Mouse (Mus musculus): ENCODE data around the gene Aebp2. TPM values are rescaled to one million over a fixed set of nuclear protein-coding genes. Genes with fewer than 3 reads are reported as not detected.
"Not testable (repeated sequence)": the region's sequence is repeated elsewhere in the genome, so short reads cannot be mapped to it uniquely, and the experiment has no call there.

Gene Aebp2
- polyA plus RNA-seq, 1 experiment from 2014 or later: 11.3 TPM

DNA sequence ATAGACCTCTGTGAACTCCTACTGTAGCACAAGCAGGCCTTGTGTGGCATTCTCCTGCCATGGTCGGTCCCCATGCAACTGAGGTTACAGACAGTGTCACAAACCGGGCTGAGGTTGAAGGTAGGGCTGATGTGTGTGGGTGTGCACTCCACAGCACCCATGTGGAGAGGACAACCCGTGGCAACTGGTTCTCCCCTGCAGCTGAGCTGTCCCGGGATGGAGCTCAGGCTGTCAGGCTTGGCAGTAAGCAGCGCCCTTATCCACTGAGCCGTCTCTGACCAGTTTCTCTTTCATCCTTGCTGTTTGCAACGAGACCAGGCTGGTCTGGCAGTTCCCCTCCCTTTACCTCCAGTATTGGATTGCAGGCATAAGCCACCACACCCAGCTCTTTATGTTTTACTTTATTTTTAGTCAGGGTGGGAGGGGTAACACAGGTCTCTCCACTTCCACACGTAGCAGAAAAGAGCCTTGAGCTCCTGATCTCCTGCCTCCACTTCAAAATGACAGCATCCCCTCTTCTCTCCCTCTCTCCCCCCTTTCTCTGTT lies 35.7 kb upstream of the Aebp2 start:
- Histone ChIP-seq H3K36me3 (ENCODE audit: control insufficient read depth, insufficient read depth, low read length) (peaks cover 82% of the 10 kb centered on the region), H3K27me3 (ENCODE audit: control insufficient read depth, insufficient read depth, low read length) (no peaks in the 10 kb centered on the region), H3K9me3 (ENCODE audit: control insufficient read depth, low read length) (no peaks in the 10 kb centered on the region), H3K9ac (ENCODE audit: low read length) (no peak overlapping the region), H3K4me3 (ENCODE audit: control insufficient read depth in 1 of 2, insufficient read depth in 1 of 2, low read depth in 1 of 2, low read length in 2 of 2) (no peak overlapping the region), H3K4me2 (ENCODE audit: low read length) (no peak overlapping the region), H3K4me1 (ENCODE audit: control insufficient read depth in 2 of 2, insufficient read depth in 2 of 2, low read length in 2 of 2) (no peaks in the 10 kb centered on the region), H3K27ac (replicated peaks in 1 of 2; ENCODE audit: control insufficient read depth in 1 of 2, insufficient read depth in 1 of 2, low read depth in 2 of 2, low read length in 2 of 2) (no peak overlapping the region)
- no peak for ATAC-seq (ENCODE audit: insufficient number of reproducible peaks, insufficient read depth, low FRiP score, low read depth)
- 57% methylated on average over 8 of the region's 8 CpGs for WGBS

DNA sequence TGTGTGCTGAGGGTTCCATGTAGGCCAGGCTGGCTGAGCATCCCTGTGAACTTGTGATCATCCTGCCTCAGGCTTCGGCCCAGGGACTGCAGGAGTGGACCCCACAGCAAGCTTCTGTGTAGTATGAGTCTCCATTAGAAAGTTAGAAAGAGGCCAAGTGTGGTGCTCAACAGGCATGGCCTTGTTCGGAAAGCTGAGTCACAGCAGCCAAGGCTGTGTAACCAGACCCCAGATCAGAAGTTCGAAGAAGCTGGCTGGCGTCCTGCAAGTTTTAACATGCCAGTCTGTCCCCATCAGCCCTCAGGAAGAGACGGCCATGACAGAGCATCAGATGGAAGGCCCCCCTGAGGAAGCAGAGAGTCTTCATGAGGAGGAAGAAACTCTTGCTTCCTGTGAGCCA lies 31.1 kb upstream of the Aebp2 start:
- H3K9me3 ChIP-seq (ENCODE audit: control insufficient read depth, low read length): no peaks in the 10 kb centered on the region
- H3K4me1 ChIP-seq (ENCODE audit: control insufficient read depth in 2 of 2, insufficient read depth in 2 of 2, low read length in 2 of 2): no peaks in the 10 kb centered on the region
- H3K36me3 ChIP-seq (ENCODE audit: control insufficient read depth, insufficient read depth, low read length): peaks cover 91% of the 10 kb centered on the region
- no peak overlapping the region for H3K27ac ChIP-seq (replicated peaks in 1 of 2; ENCODE audit: control insufficient read depth in 1 of 2, insufficient read depth in 1 of 2, low read depth in 2 of 2, low read length in 2 of 2)
- no peak overlapping the region for H3K9ac ChIP-seq (ENCODE audit: low read length)
- ATAC-seq (ENCODE audit: insufficient number of reproducible peaks, insufficient read depth, low FRiP score, low read depth): no peak
- H3K4me2 ChIP-seq (ENCODE audit: low read length): no peak overlapping the region
- H3K27me3 ChIP-seq (ENCODE audit: control insufficient read depth, insufficient read depth, low read length): no peaks in the 10 kb centered on the region
- no peak overlapping the region for H3K4me3 ChIP-seq (ENCODE audit: control insufficient read depth in 1 of 2, insufficient read depth in 1 of 2, low read depth in 1 of 2, low read length in 2 of 2)
- 81% methylated on average over 5 of the region's 5 CpGs for WGBS

DNA sequence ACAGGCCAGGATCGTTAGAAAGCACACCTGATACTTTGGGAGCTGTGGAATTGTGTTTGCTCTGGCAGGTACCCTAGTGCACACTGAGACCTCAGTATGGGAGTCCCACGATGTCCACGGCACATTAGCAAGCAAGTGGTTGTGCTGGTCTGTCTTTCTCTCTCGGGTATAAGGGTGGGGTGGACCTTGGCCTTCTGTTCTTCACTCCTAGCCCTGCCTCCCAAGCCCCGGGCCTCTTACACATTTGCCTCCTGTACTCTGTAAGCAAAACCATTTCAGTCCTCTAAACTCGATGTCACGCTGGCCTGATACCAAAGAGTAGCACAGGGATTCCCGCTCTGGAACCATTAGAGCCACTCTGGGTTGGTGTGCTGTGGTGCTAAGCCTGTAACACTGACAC lies 29.8 kb upstream of the Aebp2 start:
- 91% methylated on average over 8 of the region's 8 CpGs for WGBS
- H3K27ac ChIP-seq (replicated peaks in 1 of 2; ENCODE audit: control insufficient read depth in 1 of 2, insufficient read depth in 1 of 2, low read depth in 2 of 2, low read length in 2 of 2): no peak overlapping the region
- no peaks in the 10 kb centered on the region for H3K27me3 ChIP-seq (ENCODE audit: control insufficient read depth, insufficient read depth, low read length)
- no peak for ATAC-seq (ENCODE audit: insufficient number of reproducible peaks, insufficient read depth, low FRiP score, low read depth)
- no peak overlapping the region for H3K4me3 ChIP-seq (ENCODE audit: control insufficient read depth in 1 of 2, insufficient read depth in 1 of 2, low read depth in 1 of 2, low read length in 2 of 2)
- H3K4me1 ChIP-seq (ENCODE audit: control insufficient read depth in 2 of 2, insufficient read depth in 2 of 2, low read length in 2 of 2): no peaks in the 10 kb centered on the region
- H3K36me3 ChIP-seq (ENCODE audit: control insufficient read depth, insufficient read depth, low read length): peaks cover 89% of the 10 kb centered on the region
- no peaks in the 10 kb centered on the region for H3K9me3 ChIP-seq (ENCODE audit: control insufficient read depth, low read length)
- no peak overlapping the region for H3K9ac ChIP-seq (ENCODE audit: low read length)
- no peak overlapping the region for H3K4me2 ChIP-seq (ENCODE audit: low read length)

DNA sequence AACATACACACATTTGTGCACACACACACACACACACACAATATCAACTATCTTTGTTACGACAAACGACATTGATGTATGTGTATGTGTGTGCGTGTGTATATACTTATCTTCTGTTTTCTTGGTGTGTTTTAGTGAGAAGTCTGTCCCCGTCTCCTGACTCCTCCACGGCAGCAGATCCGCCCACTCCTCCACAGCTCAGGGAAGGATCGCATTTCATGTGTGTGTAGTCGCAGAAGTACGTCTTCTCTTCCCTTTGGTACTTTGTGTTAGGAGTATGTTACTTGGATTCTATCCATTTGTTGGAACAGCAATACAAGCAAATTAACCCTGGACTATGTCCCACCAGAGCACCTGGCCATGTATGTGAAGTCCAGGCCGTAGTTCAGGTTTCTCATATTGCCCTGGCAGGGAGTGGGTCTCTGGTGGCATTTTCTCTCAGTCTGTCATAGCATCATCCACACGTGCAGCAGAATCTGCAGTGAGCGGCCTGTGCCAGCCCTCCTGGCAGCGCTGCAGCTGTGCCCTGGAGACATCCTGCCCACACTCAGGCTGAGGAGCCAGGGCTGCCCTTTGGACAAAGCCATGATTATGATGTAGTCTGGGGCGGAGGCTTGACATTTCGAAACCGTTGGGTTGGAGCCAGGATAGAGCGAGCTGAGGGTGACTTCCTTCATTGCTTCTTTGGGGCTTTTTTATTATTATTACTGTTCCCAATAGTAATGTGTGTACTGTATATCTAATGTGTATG lies 28.9 kb upstream of the Aebp2 start:
- no peaks in the 10 kb centered on the region for H3K4me1 ChIP-seq (ENCODE audit: control insufficient read depth in 2 of 2, insufficient read depth in 2 of 2, low read length in 2 of 2)
- no peak overlapping the region for H3K4me2 ChIP-seq (ENCODE audit: low read length)
- no peak for ATAC-seq (ENCODE audit: insufficient number of reproducible peaks, insufficient read depth, low FRiP score, low read depth)
- H3K9ac ChIP-seq (ENCODE audit: low read length): no peak overlapping the region
- H3K36me3 ChIP-seq (ENCODE audit: control insufficient read depth, insufficient read depth, low read length): peaks cover 83% of the 10 kb centered on the region
- H3K4me3 ChIP-seq (ENCODE audit: control insufficient read depth in 1 of 2, insufficient read depth in 1 of 2, low read depth in 1 of 2, low read length in 2 of 2): no peak overlapping the region
- 82% methylated on average over 17 of the region's 17 CpGs for WGBS
- H3K9me3 ChIP-seq (ENCODE audit: control insufficient read depth, low read length): no peaks in the 10 kb centered on the region
- H3K27me3 ChIP-seq (ENCODE audit: control insufficient read depth, insufficient read depth, low read length): no peaks in the 10 kb centered on the region
- no peak overlapping the region for H3K27ac ChIP-seq (replicated peaks in 1 of 2; ENCODE audit: control insufficient read depth in 1 of 2, insufficient read depth in 1 of 2, low read depth in 2 of 2, low read length in 2 of 2)

DNA sequence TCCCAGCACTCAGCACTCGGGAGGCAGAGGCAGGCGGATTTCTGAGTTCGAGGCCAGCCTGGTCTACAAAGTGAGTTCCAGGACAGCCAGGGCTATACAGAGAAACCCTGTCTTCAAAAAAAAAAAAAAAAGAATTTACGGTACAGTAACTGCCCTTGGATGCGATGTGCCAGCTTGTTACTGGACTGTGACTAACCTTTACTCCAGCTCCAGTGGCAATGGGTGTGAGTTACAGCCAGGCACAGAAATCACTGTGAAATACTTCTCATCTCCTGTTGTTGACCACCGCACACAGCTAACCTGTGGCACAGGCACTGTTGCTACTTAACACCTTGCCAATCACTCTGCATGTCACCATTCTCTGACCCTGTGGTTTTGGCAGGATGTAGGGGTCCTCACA lies 26.9 kb upstream of the Aebp2 start:
- H3K36me3 ChIP-seq (ENCODE audit: control insufficient read depth, insufficient read depth, low read length): peaks cover 66% of the 10 kb centered on the region
- not testable (repeated sequence) for H3K9ac ChIP-seq (ENCODE audit: low read length); H3K4me3 ChIP-seq (ENCODE audit: control insufficient read depth in 1 of 2, insufficient read depth in 1 of 2, low read depth in 1 of 2, low read length in 2 of 2); H3K9me3 ChIP-seq (ENCODE audit: control insufficient read depth, low read length); H3K4me1 ChIP-seq (ENCODE audit: control insufficient read depth in 2 of 2, insufficient read depth in 2 of 2, low read length in 2 of 2); H3K27me3 ChIP-seq (ENCODE audit: control insufficient read depth, insufficient read depth, low read length); ATAC-seq (ENCODE audit: insufficient number of reproducible peaks, insufficient read depth, low FRiP score, low read depth); H3K4me2 ChIP-seq (ENCODE audit: low read length); H3K27ac ChIP-seq (replicated peaks in 1 of 2; ENCODE audit: control insufficient read depth in 1 of 2, insufficient read depth in 1 of 2, low read depth in 2 of 2, low read length in 2 of 2)
- WGBS: 91% methylated on average over 6 of the region's 6 CpGs

DNA sequence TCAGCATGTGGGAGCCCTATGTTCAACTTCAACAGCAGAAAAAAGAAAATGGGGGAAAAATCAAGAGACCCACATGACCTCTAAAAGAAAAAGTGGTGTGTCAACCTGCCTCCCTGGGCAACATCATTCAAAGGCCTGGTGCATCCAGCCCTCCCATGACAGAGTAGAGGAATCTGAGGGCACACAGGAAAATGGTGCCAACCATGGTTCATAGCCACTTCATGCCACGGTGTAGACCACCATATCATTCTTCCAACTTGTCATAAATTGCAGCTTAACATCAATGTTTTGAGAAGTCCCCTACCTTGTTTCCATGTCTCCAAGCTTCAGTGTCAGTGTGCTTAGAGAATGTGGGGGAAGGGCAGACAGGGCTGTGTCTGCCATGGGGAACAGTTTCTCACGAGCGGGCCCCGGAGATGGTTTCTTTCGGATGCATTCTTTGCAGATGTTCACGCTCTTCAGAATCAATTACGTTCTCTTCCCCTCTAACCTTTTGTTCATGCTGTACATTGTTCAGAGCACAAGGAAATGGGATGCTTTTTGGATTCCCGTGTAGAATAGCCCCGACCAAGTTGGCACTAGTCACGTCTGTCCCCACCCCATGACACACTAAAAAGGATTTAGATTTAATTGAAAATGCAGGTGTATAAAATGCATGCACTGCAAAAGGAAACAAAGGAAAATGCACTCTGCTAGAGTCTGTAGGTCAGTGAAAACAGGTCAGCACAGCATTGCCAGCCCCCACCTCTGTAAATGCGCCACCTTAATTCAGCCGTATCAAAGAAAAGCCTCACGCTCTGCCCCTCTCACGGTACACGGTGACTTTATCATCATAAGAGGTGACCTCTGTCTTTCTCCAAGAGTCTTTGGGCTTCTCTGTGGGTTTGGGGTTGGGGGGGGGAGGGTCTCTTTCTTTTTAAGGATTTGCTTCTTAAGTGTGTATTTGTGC lies 24.8 kb upstream of the Aebp2 start:
- no peaks in the 10 kb centered on the region for H3K4me1 ChIP-seq (ENCODE audit: control insufficient read depth in 2 of 2, insufficient read depth in 2 of 2, low read length in 2 of 2)
- H3K9ac ChIP-seq (ENCODE audit: low read length): no peak overlapping the region
- no peaks in the 10 kb centered on the region for H3K9me3 ChIP-seq (ENCODE audit: control insufficient read depth, low read length)
- no peak overlapping the region for H3K27ac ChIP-seq (replicated peaks in 1 of 2; ENCODE audit: control insufficient read depth in 1 of 2, insufficient read depth in 1 of 2, low read depth in 2 of 2, low read length in 2 of 2)
- 91% methylated on average over 15 of the region's 15 CpGs for WGBS
- H3K4me2 ChIP-seq (ENCODE audit: low read length): no peak overlapping the region
- ATAC-seq (ENCODE audit: insufficient number of reproducible peaks, insufficient read depth, low FRiP score, low read depth): no peak
- H3K4me3 ChIP-seq (ENCODE audit: control insufficient read depth in 1 of 2, insufficient read depth in 1 of 2, low read depth in 1 of 2, low read length in 2 of 2): no peak overlapping the region
- H3K36me3 ChIP-seq (ENCODE audit: control insufficient read depth, insufficient read depth, low read length): peaks cover 46% of the 10 kb centered on the region
- no peaks in the 10 kb centered on the region for H3K27me3 ChIP-seq (ENCODE audit: control insufficient read depth, insufficient read depth, low read length)

DNA sequence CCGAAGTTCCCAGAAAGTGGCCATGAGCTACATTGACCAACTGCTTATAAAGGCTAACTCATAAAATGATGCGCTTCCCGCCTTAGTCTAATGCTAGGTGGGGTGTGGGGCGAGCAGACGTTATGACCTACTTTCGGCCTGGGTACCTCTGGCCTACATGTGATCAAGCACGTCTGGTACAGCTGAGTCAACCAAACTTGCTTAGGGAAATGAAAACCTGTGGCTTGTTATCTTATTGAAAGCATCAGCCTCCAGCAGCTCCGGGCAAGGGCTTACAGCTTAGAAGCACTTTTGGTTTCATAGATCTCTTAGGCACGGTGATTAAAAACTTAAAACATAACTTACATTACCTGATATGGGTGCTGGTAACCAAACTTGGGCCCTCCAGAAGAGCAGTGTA lies 23.9 kb upstream of the Aebp2 start:
- Histone ChIP-seq H3K4me3 (ENCODE audit: control insufficient read depth in 1 of 2, insufficient read depth in 1 of 2, low read depth in 1 of 2, low read length in 2 of 2) (no peak overlapping the region), H3K36me3 (ENCODE audit: control insufficient read depth, insufficient read depth, low read length) (peaks cover 39% of the 10 kb centered on the region), H3K4me1 (ENCODE audit: control insufficient read depth in 2 of 2, insufficient read depth in 2 of 2, low read length in 2 of 2) (no peaks in the 10 kb centered on the region), H3K4me2 (ENCODE audit: low read length) (no peak overlapping the region), H3K27ac (replicated peaks in 1 of 2; ENCODE audit: control insufficient read depth in 1 of 2, insufficient read depth in 1 of 2, low read depth in 2 of 2, low read length in 2 of 2) (no peak overlapping the region), H3K27me3 (ENCODE audit: control insufficient read depth, insufficient read depth, low read length) (no peaks in the 10 kb centered on the region), H3K9me3 (ENCODE audit: control insufficient read depth, low read length) (no peaks in the 10 kb centered on the region), H3K9ac (ENCODE audit: low read length) (no peak overlapping the region)
- no peak for ATAC-seq (ENCODE audit: insufficient number of reproducible peaks, insufficient read depth, low FRiP score, low read depth)
- WGBS: 90% methylated on average over 9 of the region's 9 CpGs

All from heart, embryonic 14.5 days (tissue).